Mouse (Mus musculus): Measurements from ENCODE around the gene Efemp1.

- TF ChIP-seq POLR2A (IDR thresholded peaks at IDR 0.05; ENCODE audit: low read depth, low read length) (no peak), CTCF (IDR thresholded peaks at IDR 0.05; ENCODE audit: extremely low read depth, insufficient read length, insufficient replicate concordance, low read depth, low read length) (no peak)
Observed at GRCm38 (mm10) chr11:28869129-28869528, 16.1 kb downstream of the Efemp1 start.
